Mouse (Mus musculus): ENCODE results near the gene 4833439L19Rik. TPM values are rescaled to one million over a fixed set of nuclear protein-coding genes. Genes with fewer than 3 reads are reported as not detected.
A peak's percentile ranks its signal among the peaks of the same experiment; 100 is the strongest.

4833439L19Rik gene
- polyA plus RNA-seq, 1 experiment from 2014 or later: 128 TPM

DNA sequence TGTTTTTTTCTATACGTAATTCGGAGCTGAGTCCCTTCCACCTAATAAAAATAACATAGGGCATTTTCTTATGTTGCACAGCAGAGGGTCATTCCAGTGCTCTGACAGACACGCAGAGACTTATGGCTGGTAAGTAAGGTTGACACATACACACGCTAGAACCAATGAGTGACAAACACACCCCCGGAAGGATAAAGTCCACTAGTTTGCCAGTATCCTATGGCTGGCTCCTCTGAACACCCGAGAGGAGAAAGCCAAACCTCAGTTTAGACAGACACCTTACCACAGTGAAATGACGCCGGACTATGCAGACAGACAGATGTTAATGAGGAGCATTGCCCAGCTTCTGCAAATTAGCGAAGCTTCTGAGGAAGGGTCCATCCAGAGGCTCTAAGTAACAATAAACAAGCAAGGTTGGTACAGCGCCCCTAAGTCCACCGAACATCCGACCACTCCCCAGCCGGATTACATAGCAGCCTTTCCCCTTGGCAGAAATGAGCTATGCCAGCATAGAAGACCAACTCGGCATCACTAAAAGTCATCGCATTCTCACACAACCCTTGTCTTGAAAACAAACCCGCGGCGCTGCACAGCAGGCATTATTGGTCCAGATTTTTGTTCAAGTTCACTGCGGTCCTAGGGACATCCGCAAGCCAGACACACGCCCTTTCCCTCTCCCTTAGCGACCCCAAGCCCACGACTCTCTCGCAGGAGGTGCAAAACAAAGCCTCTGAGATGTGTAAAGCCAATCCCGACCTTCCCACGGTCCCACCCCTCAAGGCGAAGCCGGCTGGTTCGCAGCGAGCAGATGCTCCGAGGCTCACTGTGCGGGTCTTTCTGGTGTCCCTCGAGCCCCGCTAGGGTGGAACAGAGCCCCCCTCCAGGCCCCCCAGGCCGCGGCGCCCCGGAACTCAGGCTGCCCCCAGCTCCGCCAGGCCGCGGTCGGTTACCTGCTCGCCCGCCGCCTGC, 719 bp downstream of the 4833439L19Rik start:
- no peaks in the 10 kb centered on the region for H3K9me3 ChIP-seq (ENCODE audit: control insufficient read depth, low read length)
- H3K9ac ChIP-seq (ENCODE audit: low read length): peak overlapping the region; percentile 97
- 10% methylated on average over 45 of the region's 45 CpGs for WGBS
- peaks cover 8% of the 10 kb centered on the region for H3K4me1 ChIP-seq (replicated peaks; ENCODE audit: control insufficient read depth, insufficient read depth, low read length)
- peaks cover 38% of the 10 kb centered on the region for H3K36me3 ChIP-seq (ENCODE audit: control insufficient read depth, insufficient read depth, low read length)
- peak overlapping the region; percentile 43; the same call in 1 of the 2 replicates for H3K27ac ChIP-seq (ENCODE audit: low read depth)
- H3K27me3 ChIP-seq (replicated peaks; ENCODE audit: control insufficient read depth, insufficient read depth, low read length): no peaks in the 10 kb centered on the region
- ATAC-seq (replicated peaks; ENCODE audit: low FRiP score, low TSS enrichment, low read depth) (peak; percentile 61), DNase-seq (ENCODE audit: low spot score) (peak; percentile 61)
- H3K4me2 ChIP-seq (ENCODE audit: low read length): peak overlapping the region; percentile 90
- peak overlapping the region; percentile 97 for H3K4me3 ChIP-seq (ENCODE audit: low read depth, low read length)

DNA sequence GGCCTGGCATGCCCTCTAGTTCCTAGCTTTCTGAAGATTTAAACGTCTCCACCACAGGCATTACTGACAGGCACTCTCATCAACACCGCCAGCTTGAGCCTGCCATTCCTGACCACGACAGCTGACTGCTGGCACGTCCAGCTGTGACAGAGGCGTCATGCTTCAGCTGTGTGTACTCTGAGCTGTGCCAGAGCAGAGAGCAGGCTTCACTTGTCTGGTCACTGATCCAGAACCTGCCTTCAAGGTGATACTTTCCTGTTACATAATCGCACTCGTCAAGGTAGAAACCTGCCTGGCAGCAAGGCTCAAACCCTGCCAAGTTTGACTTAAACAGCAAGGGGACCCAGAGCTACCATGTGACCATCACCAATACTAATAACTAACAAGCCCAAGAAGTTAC, 2.7 kb downstream of the 4833439L19Rik start:
- DNase-seq (ENCODE audit: low spot score): no peak
- 88% methylated on average over 7 of the region's 7 CpGs for WGBS
- no peaks in the 10 kb centered on the region for H3K9me3 ChIP-seq (ENCODE audit: control insufficient read depth, low read length)
- peaks cover 58% of the 10 kb centered on the region for H3K36me3 ChIP-seq (ENCODE audit: control insufficient read depth, insufficient read depth, low read length)
- no peak overlapping the region for H3K4me2 ChIP-seq (ENCODE audit: low read length)
- peaks cover 8% of the 10 kb centered on the region for H3K4me1 ChIP-seq (replicated peaks; ENCODE audit: control insufficient read depth, insufficient read depth, low read length)
- H3K9ac ChIP-seq (ENCODE audit: low read length): no peak overlapping the region
- no peak for ATAC-seq (replicated peaks; ENCODE audit: low FRiP score, low TSS enrichment, low read depth)
- H3K27ac ChIP-seq (ENCODE audit: low read depth): no peak overlapping the region
- H3K4me3 ChIP-seq (ENCODE audit: low read depth, low read length): no peak overlapping the region
- no peaks in the 10 kb centered on the region for H3K27me3 ChIP-seq (replicated peaks; ENCODE audit: control insufficient read depth, insufficient read depth, low read length)

DNA sequence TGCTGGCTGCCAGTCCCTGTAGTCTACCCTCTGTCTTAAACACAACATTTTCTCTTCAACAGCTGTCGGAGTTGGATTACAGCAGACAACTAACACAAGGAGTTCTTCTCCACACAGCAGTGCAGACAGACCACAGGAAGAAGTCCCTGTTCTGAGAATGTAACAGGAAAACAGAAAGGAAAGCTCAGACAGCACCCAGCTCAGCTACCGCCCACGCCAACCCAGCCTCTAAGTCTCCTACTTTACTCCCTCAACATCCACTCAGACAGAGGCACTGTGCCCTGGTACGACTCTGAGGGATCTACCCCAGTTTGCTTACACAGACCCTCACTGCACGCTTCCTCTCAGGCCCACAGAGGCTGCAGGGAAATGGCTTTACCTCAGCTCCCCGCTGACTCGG, 4.6 kb downstream of the 4833439L19Rik start:
- peaks cover 8% of the 10 kb centered on the region for H3K4me1 ChIP-seq (replicated peaks; ENCODE audit: control insufficient read depth, insufficient read depth, low read length)
- H3K27me3 ChIP-seq (replicated peaks; ENCODE audit: control insufficient read depth, insufficient read depth, low read length): no peaks in the 10 kb centered on the region
- H3K27ac ChIP-seq (ENCODE audit: low read depth): no peak overlapping the region
- peaks cover 76% of the 10 kb centered on the region for H3K36me3 ChIP-seq (ENCODE audit: control insufficient read depth, insufficient read depth, low read length)
- H3K4me3 ChIP-seq (ENCODE audit: low read depth, low read length): no peak overlapping the region
- H3K9ac ChIP-seq (ENCODE audit: low read length): no peak overlapping the region
- no peaks in the 10 kb centered on the region for H3K9me3 ChIP-seq (ENCODE audit: control insufficient read depth, low read length)
- no peak overlapping the region for H3K4me2 ChIP-seq (ENCODE audit: low read length)
- DNase-seq (ENCODE audit: low spot score) (no peak), ATAC-seq (replicated peaks; ENCODE audit: low FRiP score, low TSS enrichment, low read depth) (no peak)
- WGBS: 94% methylated on average over 7 of the region's 7 CpGs

GRCm38 (mm10) chr13:54559656-54560055, 5.6 kb downstream of the 4833439L19Rik start:
- H3K27me3 ChIP-seq (replicated peaks; ENCODE audit: control insufficient read depth, insufficient read depth, low read length): no peaks in the 10 kb centered on the region
- no peak overlapping the region for H3K27ac ChIP-seq (ENCODE audit: low read depth)
- H3K4me2 ChIP-seq (ENCODE audit: low read length): no peak overlapping the region
- H3K4me3 ChIP-seq (ENCODE audit: low read depth, low read length): no peak overlapping the region
- peaks cover 81% of the 10 kb centered on the region for H3K36me3 ChIP-seq (ENCODE audit: control insufficient read depth, insufficient read depth, low read length)
- DNase-seq (ENCODE audit: low spot score): no peak
- no peak for ATAC-seq (replicated peaks; ENCODE audit: low FRiP score, low TSS enrichment, low read depth)
- no peak overlapping the region for H3K9ac ChIP-seq (ENCODE audit: low read length)
- peaks cover 8% of the 10 kb centered on the region for H3K4me1 ChIP-seq (replicated peaks; ENCODE audit: control insufficient read depth, insufficient read depth, low read length)
- H3K9me3 ChIP-seq (ENCODE audit: control insufficient read depth, low read length): no peaks in the 10 kb centered on the region
- whole genome bisulfite sequencing: 91% methylated on average over 2 of the region's 2 CpGs

GRCm38 (mm10) chr13:54557652-54558051, 7.6 kb downstream of the 4833439L19Rik start:
- Histone ChIP-seq H3K9me3 (ENCODE audit: control insufficient read depth, low read length) (no peaks in the 10 kb centered on the region), H3K36me3 (ENCODE audit: control insufficient read depth, insufficient read depth, low read length) (peaks cover 90% of the 10 kb centered on the region), H3K9ac (ENCODE audit: low read length) (no peak overlapping the region), H3K4me2 (ENCODE audit: low read length) (no peak overlapping the region), H3K27me3 (replicated peaks; ENCODE audit: control insufficient read depth, insufficient read depth, low read length) (no peaks in the 10 kb centered on the region), H3K27ac (ENCODE audit: low read depth) (no peak overlapping the region), H3K4me3 (ENCODE audit: low read depth, low read length) (no peak overlapping the region), H3K4me1 (replicated peaks; ENCODE audit: control insufficient read depth, insufficient read depth, low read length) (no peaks in the 10 kb centered on the region)
- ATAC-seq (replicated peaks; ENCODE audit: low FRiP score, low TSS enrichment, low read depth) (no peak), DNase-seq (ENCODE audit: low spot score) (no peak)
- 96% methylated on average over 1 of the region's 1 CpGs for WGBS

DNA sequence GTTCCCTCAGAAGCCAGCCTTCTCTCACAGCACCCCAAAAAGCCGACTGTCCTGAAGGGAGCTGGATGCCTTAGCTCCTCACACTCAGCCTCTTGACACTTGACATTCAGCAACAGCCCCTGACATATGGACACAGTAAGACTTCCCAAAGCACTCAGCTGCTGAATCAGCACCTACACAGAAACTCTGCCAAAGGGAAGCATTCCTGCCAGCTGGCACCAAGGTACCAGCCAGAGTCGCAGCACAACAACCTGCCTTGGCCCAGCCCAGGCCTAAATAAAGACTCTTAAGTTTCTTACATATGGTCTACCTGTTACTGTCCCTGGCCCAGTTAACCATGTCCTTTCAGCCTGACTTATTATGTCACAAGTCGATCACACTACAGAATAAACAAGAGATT, 8.4 kb downstream of the 4833439L19Rik start:
- H3K4me3 ChIP-seq (ENCODE audit: low read depth, low read length): no peak overlapping the region
- DNase-seq (ENCODE audit: low spot score): no peak
- H3K36me3 ChIP-seq (ENCODE audit: control insufficient read depth, insufficient read depth, low read length): peaks cover 90% of the 10 kb centered on the region
- WGBS: 90% methylated on average over 3 of the region's 3 CpGs
- ATAC-seq (replicated peaks; ENCODE audit: low FRiP score, low TSS enrichment, low read depth): no peak
- H3K9me3 ChIP-seq (ENCODE audit: control insufficient read depth, low read length): no peaks in the 10 kb centered on the region
- no peaks in the 10 kb centered on the region for H3K27me3 ChIP-seq (replicated peaks; ENCODE audit: control insufficient read depth, insufficient read depth, low read length)
- no peaks in the 10 kb centered on the region for H3K4me1 ChIP-seq (replicated peaks; ENCODE audit: control insufficient read depth, insufficient read depth, low read length)
- no peak overlapping the region for H3K4me2 ChIP-seq (ENCODE audit: low read length)
- H3K9ac ChIP-seq (ENCODE audit: low read length): no peak overlapping the region
- no peak overlapping the region for H3K27ac ChIP-seq (ENCODE audit: low read depth)

DNA sequence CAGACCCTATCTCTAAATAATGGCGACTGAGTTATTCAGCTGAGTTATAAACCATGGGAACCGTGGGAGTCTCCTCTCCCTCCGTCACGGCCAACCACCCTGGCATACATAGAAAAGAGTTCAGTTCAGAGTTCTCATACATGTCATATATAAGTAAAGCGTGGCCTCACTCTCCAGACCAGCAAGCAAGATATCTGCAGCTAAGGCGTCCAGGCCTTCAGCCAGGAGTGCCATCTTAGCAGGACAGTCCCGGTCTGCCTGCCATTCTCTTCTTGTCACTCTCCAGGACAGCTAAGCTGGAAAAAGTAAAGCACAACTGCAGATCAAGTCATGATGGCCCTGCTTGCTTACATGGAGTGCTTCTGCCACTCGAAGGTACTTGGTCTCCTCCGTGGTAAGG, 9.1 kb downstream of the 4833439L19Rik start:
- no peaks in the 10 kb centered on the region for H3K9me3 ChIP-seq (ENCODE audit: control insufficient read depth, low read length)
- H3K4me1 ChIP-seq (replicated peaks; ENCODE audit: control insufficient read depth, insufficient read depth, low read length): no peaks in the 10 kb centered on the region
- peaks cover 90% of the 10 kb centered on the region for H3K36me3 ChIP-seq (ENCODE audit: control insufficient read depth, insufficient read depth, low read length)
- no peak for DNase-seq (ENCODE audit: low spot score)
- H3K4me3 ChIP-seq (ENCODE audit: low read depth, low read length): no peak overlapping the region
- H3K4me2 ChIP-seq (ENCODE audit: low read length): no peak overlapping the region
- no peak overlapping the region for H3K27ac ChIP-seq (ENCODE audit: low read depth)
- 89% methylated on average over 9 of the region's 9 CpGs for WGBS
- ATAC-seq (replicated peaks; ENCODE audit: low FRiP score, low TSS enrichment, low read depth): no peak
- no peaks in the 10 kb centered on the region for H3K27me3 ChIP-seq (replicated peaks; ENCODE audit: control insufficient read depth, insufficient read depth, low read length)
- no peak overlapping the region for H3K9ac ChIP-seq (ENCODE audit: low read length)

GRCm38 (mm10) chr13:54548036-54548435, 17.2 kb downstream of the 4833439L19Rik start:
- Histone ChIP-seq H3K4me3 (ENCODE audit: low read depth, low read length) (no peak overlapping the region), H3K27ac (ENCODE audit: low read depth) (no peak overlapping the region), H3K4me1 (replicated peaks; ENCODE audit: control insufficient read depth, insufficient read depth, low read length) (no peaks in the 10 kb centered on the region), H3K36me3 (ENCODE audit: control insufficient read depth, insufficient read depth, low read length) (peaks cover 68% of the 10 kb centered on the region), H3K27me3 (replicated peaks; ENCODE audit: control insufficient read depth, insufficient read depth, low read length) (no peaks in the 10 kb centered on the region), H3K9me3 (ENCODE audit: control insufficient read depth, low read length) (no peaks in the 10 kb centered on the region), H3K9ac (ENCODE audit: low read length) (no peak overlapping the region), H3K4me2 (ENCODE audit: low read length) (no peak overlapping the region)
- DNase-seq (ENCODE audit: low spot score) (no peak), ATAC-seq (replicated peaks; ENCODE audit: low FRiP score, low TSS enrichment, low read depth) (no peak)
- WGBS: 83% methylated on average over 7 of the region's 7 CpGs

- no peak for DNase-seq (ENCODE audit: low spot score)
- H3K4me3 ChIP-seq (ENCODE audit: low read depth, low read length): no peak overlapping the region
- no peak for ATAC-seq (replicated peaks; ENCODE audit: low FRiP score, low TSS enrichment, low read depth)
- H3K9me3 ChIP-seq (ENCODE audit: control insufficient read depth, low read length): no peaks in the 10 kb centered on the region
- H3K9ac ChIP-seq (ENCODE audit: low read length): no peak overlapping the region
- no peak overlapping the region for H3K27ac ChIP-seq (ENCODE audit: low read depth)
- H3K27me3 ChIP-seq (replicated peaks; ENCODE audit: control insufficient read depth, insufficient read depth, low read length): no peaks in the 10 kb centered on the region
- H3K4me1 ChIP-seq (replicated peaks; ENCODE audit: control insufficient read depth, insufficient read depth, low read length): no peaks in the 10 kb centered on the region
- H3K4me2 ChIP-seq (ENCODE audit: low read length): no peak overlapping the region
- H3K36me3 ChIP-seq (ENCODE audit: control insufficient read depth, insufficient read depth, low read length): peaks cover 43% of the 10 kb centered on the region
Measured at GRCm38 (mm10) chr13:54532134-54532533, 33.1 kb downstream of the 4833439L19Rik start.
